Mouse (Mus musculus) spleen, postnatal 10 days (tissue): ENCODE data around the gene Grb10.

Experiments
- DNase-seq, 2 experiments: peaks; one replicate each; pipeline ENCODE4 v3.0.0; 2021 to 2022; ENCODE audit warnings: low spot score in 2 of 2

Grb10 gene

GRCm38 (mm10) chr11:11967519-11967918 is 71.0 kb downstream of the Grb10 start:
- no peak for DNase-seq

- DNase-seq: no peak
Measured at GRCm38 (mm10) chr11:11966220-11966619, 72.3 kb downstream of the Grb10 start.

- no peak for DNase-seq
Measured at GRCm38 (mm10) chr11:11965501-11966125, 72.9 kb downstream of the Grb10 start.

GRCm38 (mm10) chr11:11964729-11965128 is 73.8 kb downstream of the Grb10 start:
- no peak for DNase-seq

GRCm38 (mm10) chr11:11963587-11963986 is 74.9 kb downstream of the Grb10 start:
- DNase-seq: no peak

- DNase-seq: no peak
Measured at GRCm38 (mm10) chr11:11963065-11963464, 75.4 kb downstream of the Grb10 start.

GRCm38 (mm10) chr11:11962629-11962954 is 75.9 kb downstream of the Grb10 start:
- DNase-seq: no peak

- DNase-seq: no peak
Measured at GRCm38 (mm10) chr11:11961917-11962628, 76.4 kb downstream of the Grb10 start.

GRCm38 (mm10) chr11:11960858-11961257 is 77.6 kb downstream of the Grb10 start:
- no peak for DNase-seq

- no peak for DNase-seq
Measured at GRCm38 (mm10) chr11:11960227-11960626, 78.3 kb downstream of the Grb10 start.

GRCm38 (mm10) chr11:11958479-11958878 is 80.0 kb downstream of the Grb10 start:
- DNase-seq: no peak

GRCm38 (mm10) chr11:11958061-11958361 is 80.5 kb downstream of the Grb10 start:
- DNase-seq: no peak

- DNase-seq: no peak
Measured at GRCm38 (mm10) chr11:11957211-11958060, 81.0 kb downstream of the Grb10 start.

- no peak for DNase-seq
Measured at GRCm38 (mm10) chr11:11955783-11956182, 82.7 kb downstream of the Grb10 start.

- DNase-seq: no peak
Measured at GRCm38 (mm10) chr11:11954606-11955005, 83.9 kb downstream of the Grb10 start.

- DNase-seq: no peak
Measured at GRCm38 (mm10) chr11:11954115-11954438, 84.4 kb downstream of the Grb10 start.

GRCm38 (mm10) chr11:11953364-11954114 is 84.9 kb downstream of the Grb10 start:
- DNase-seq: no peak

- DNase-seq: no peak
Measured at GRCm38 (mm10) chr11:11952569-11952968, 85.9 kb downstream of the Grb10 start.

GRCm38 (mm10) chr11:11948988-11949365 is 89.5 kb downstream of the Grb10 start:
- DNase-seq: no peak

- no peak for DNase-seq
Measured at GRCm38 (mm10) chr11:11948321-11948987, 90.0 kb downstream of the Grb10 start.

- no peak for DNase-seq
Measured at GRCm38 (mm10) chr11:11947857-11948256, 90.6 kb downstream of the Grb10 start.

- no peak for DNase-seq
Measured at GRCm38 (mm10) chr11:11945766-11946165, 92.7 kb downstream of the Grb10 start.
